In the genomic region with DNA sequence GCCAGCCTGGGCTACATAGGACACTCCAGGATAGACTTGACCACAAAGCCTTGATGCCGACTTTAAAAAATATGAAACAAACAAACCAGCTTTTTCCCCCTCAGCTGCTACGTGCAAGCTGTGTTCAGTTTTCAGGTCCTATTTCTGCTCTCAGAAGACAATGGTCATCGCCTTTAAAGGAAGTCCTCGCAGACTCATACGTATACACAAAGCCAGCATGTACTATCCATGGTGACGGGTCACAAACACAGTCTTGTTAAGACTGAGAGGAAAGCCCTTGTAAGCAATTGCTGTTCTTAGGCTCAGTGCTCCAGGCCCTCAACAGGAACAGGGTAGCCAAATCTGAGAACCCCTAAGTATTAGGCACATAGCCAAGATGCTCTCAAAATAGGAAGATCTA, we compare ENCODE assay signal across 15 mouse cellular contexts.
"Had no signal": no experiment of that assay in that cellular context is flagged by ENCODE, and none has a peak within 500 bp of the region (broad histone marks: within the 10 kb centered on the region; RNA-seq: fewer than 3 reads in every experiment).

No protein-coding gene starts in this region.

- H3K27ac ChIP-seq: intestine, embryonic 15.5 days; limb, embryonic 12.5 days; liver, embryonic 13.5 days; macrophage; midbrain, embryonic 15.5 days; neural tube, embryonic 12.5 days had no signal

- H3K4me3 ChIP-seq: intestine, embryonic 15.5 days; limb, embryonic 12.5 days; liver, embryonic 13.5 days; megakaryocyte, embryonic 14.5 days; midbrain, embryonic 15.5 days; neural tube, embryonic 12.5 days had no signal

- H3K4me2 ChIP-seq: intestine, embryonic 15.5 days; limb, embryonic 12.5 days; liver, embryonic 13.5 days; midbrain, embryonic 11.5 days; midbrain, embryonic 15.5 days; neural tube, embryonic 12.5 days had no signal

- H3K27me3 ChIP-seq: intestine, embryonic 15.5 days; limb, embryonic 12.5 days; liver, embryonic 13.5 days; megakaryocyte, embryonic 14.5 days; midbrain, embryonic 15.5 days; neural tube, embryonic 12.5 days had no signal

- DNase-seq: kidney, adult 18-20 months; kidney, postnatal 10 days; kidney, postnatal 4 days; liver; liver, embryonic 13.5 days; liver, postnatal 0 days; thymus, adult 2 months; thymus, postnatal 25 days had no signal

- H3K9ac ChIP-seq: intestine, embryonic 15.5 days; limb, embryonic 12.5 days; liver, embryonic 13.5 days; liver, postnatal 0 days; midbrain, embryonic 15.5 days; neural tube, embryonic 12.5 days had no signal

- H3K36me3 ChIP-seq: intestine, embryonic 15.5 days; limb, embryonic 12.5 days; liver, embryonic 13.5 days; midbrain, embryonic 15.5 days; neural tube, embryonic 12.5 days had no signal

- H3K9me3 ChIP-seq: intestine, embryonic 15.5 days; limb, embryonic 12.5 days; liver, embryonic 13.5 days; megakaryocyte, embryonic 14.5 days; midbrain, embryonic 15.5 days; neural tube, embryonic 12.5 days had no signal

- H3K4me1 ChIP-seq: midbrain, embryonic 15.5 days; neural tube, embryonic 12.5 days had no signal

- ATAC-seq: intestine, embryonic 15.5 days; liver, postnatal 0 days; midbrain, embryonic 15.5 days had no signal
